Mouse (Mus musculus): ENCODE measurements around the gene Olfr403. TPM values are rescaled to one million over a fixed set of nuclear protein-coding genes. Genes with fewer than 3 reads are reported as not detected.
"Not testable (repeated sequence)": the region's sequence is repeated elsewhere in the genome, so short reads cannot be mapped to it uniquely, and the experiment has no call there.

Olfr403 gene
- not detected in 2 replicates for polyA plus RNA-seq (2014; fragmentation: Nextera tagmentation; extraction: Ambion mirVana)

GRCm38 (mm10) chr11:74185949-74186348 is at the start of gene Olfr403:
Gene Olfr403 (plus strand): TSS chr11:74186249.
- Histone ChIP-seq H3K36me3 (ENCODE audit: control insufficient read depth, insufficient read depth, low read length) (no peaks in the 10 kb centered on the region), H3K4me3 (ENCODE audit: low read depth, low read length) (no peak within 1 kb of the TSS), H3K4me1 (replicated peaks; ENCODE audit: control insufficient read depth, insufficient read depth, low read length) (no peaks in the 10 kb centered on the region), H3K9me3 (ENCODE audit: control insufficient read depth, low read length) (no peaks in the 10 kb centered on the region), H3K27ac (ENCODE audit: low read depth, low read length) (no peak within 1 kb of the TSS), H3K27me3 (ENCODE audit: control insufficient read depth, insufficient read depth, low read length) (no peaks in the 10 kb centered on the region), H3K4me2 (replicated peaks; ENCODE audit: low read depth, low read length) (no peak within 1 kb of the TSS), H3K9ac (ENCODE audit: low read depth, low read length) (no peak within 1 kb of the TSS)
- ATAC-seq (ENCODE audit: low FRiP score): no peak
- no peak for DNase-seq (ENCODE audit: low spot score)

GRCm38 (mm10) chr11:74140001-74140400 is 46.0 kb upstream of the Olfr403 start:
- not testable (repeated sequence) for H3K4me3 ChIP-seq (ENCODE audit: low read depth, low read length); H3K4me1 ChIP-seq (replicated peaks; ENCODE audit: control insufficient read depth, insufficient read depth, low read length); H3K9ac ChIP-seq (ENCODE audit: low read depth, low read length); H3K27me3 ChIP-seq (ENCODE audit: control insufficient read depth, insufficient read depth, low read length); H3K4me2 ChIP-seq (replicated peaks; ENCODE audit: low read depth, low read length); H3K9me3 ChIP-seq (ENCODE audit: control insufficient read depth, low read length); H3K36me3 ChIP-seq (ENCODE audit: control insufficient read depth, insufficient read depth, low read length); ATAC-seq (ENCODE audit: low FRiP score); DNase-seq (ENCODE audit: low spot score); H3K27ac ChIP-seq (ENCODE audit: low read depth, low read length)
- 33% methylated on average over 1 of the region's 1 CpGs for WGBS

- no peaks in the 10 kb centered on the region for H3K36me3 ChIP-seq (ENCODE audit: control insufficient read depth, insufficient read depth, low read length)
- no peak overlapping the region for H3K4me2 ChIP-seq (replicated peaks; ENCODE audit: low read depth, low read length)
- peaks cover 6% of the 10 kb centered on the region; the same call in 1 of the 2 replicates for H3K9me3 ChIP-seq (ENCODE audit: control insufficient read depth, low read length)
- H3K9ac ChIP-seq (ENCODE audit: low read depth, low read length): no peak overlapping the region
- ATAC-seq (ENCODE audit: low FRiP score): no peak
- no peaks in the 10 kb centered on the region for H3K27me3 ChIP-seq (ENCODE audit: control insufficient read depth, insufficient read depth, low read length)
- DNase-seq (ENCODE audit: low spot score): no peak
- H3K4me3 ChIP-seq (ENCODE audit: low read depth, low read length): no peak overlapping the region
- no peak overlapping the region for H3K27ac ChIP-seq (ENCODE audit: low read depth, low read length)
- H3K4me1 ChIP-seq (replicated peaks; ENCODE audit: control insufficient read depth, insufficient read depth, low read length): no peaks in the 10 kb centered on the region
These were observed 40.2 kb upstream of the Olfr403 start for GRCm38 (mm10) chr11:74145866-74146265.

GRCm38 (mm10) chr11:74153229-74153628 is 32.8 kb upstream of the Olfr403 start, which contains the start of gene Olfr402:
Gene Olfr402 (plus strand): TSS chr11:74153529.
- ATAC-seq (ENCODE audit: low FRiP score) (no peak), DNase-seq (ENCODE audit: low spot score) (no peak)
- Histone ChIP-seq H3K9me3 (ENCODE audit: control insufficient read depth, low read length) (no peaks in the 10 kb centered on the region), H3K4me3 (ENCODE audit: low read depth, low read length) (no peak within 1 kb of the TSS), H3K4me2 (replicated peaks; ENCODE audit: low read depth, low read length) (no peak within 1 kb of the TSS), H3K9ac (ENCODE audit: low read depth, low read length) (no peak within 1 kb of the TSS), H3K27me3 (ENCODE audit: control insufficient read depth, insufficient read depth, low read length) (no peaks in the 10 kb centered on the region), H3K36me3 (ENCODE audit: control insufficient read depth, insufficient read depth, low read length) (no peaks in the 10 kb centered on the region), H3K4me1 (replicated peaks; ENCODE audit: control insufficient read depth, insufficient read depth, low read length) (no peaks in the 10 kb centered on the region), H3K27ac (ENCODE audit: low read depth, low read length) (no peak within 1 kb of the TSS)
- WGBS: 60% methylated on average over 3 of the region's 3 CpGs

GRCm38 (mm10) chr11:74168771-74169170 is 17.3 kb upstream of the Olfr403 start:
- no peak for ATAC-seq (ENCODE audit: low FRiP score)
- no peak overlapping the region for H3K4me2 ChIP-seq (replicated peaks; ENCODE audit: low read depth, low read length)
- H3K36me3 ChIP-seq (ENCODE audit: control insufficient read depth, insufficient read depth, low read length): no peaks in the 10 kb centered on the region
- no peak overlapping the region for H3K27ac ChIP-seq (ENCODE audit: low read depth, low read length)
- H3K27me3 ChIP-seq (ENCODE audit: control insufficient read depth, insufficient read depth, low read length): no peaks in the 10 kb centered on the region
- no peak overlapping the region for H3K4me3 ChIP-seq (ENCODE audit: low read depth, low read length)
- peaks cover 3% of the 10 kb centered on the region; the same call in 1 of the 2 replicates for H3K9me3 ChIP-seq (ENCODE audit: control insufficient read depth, low read length)
- H3K9ac ChIP-seq (ENCODE audit: low read depth, low read length): no peak overlapping the region
- no peak for DNase-seq (ENCODE audit: low spot score)
- H3K4me1 ChIP-seq (replicated peaks; ENCODE audit: control insufficient read depth, insufficient read depth, low read length): no peaks in the 10 kb centered on the region

- H3K9ac ChIP-seq (ENCODE audit: low read depth, low read length): no peak overlapping the region
- no peaks in the 10 kb centered on the region for H3K4me1 ChIP-seq (replicated peaks; ENCODE audit: control insufficient read depth, insufficient read depth, low read length)
- H3K9me3 ChIP-seq (ENCODE audit: control insufficient read depth, low read length): no peaks in the 10 kb centered on the region
- no peaks in the 10 kb centered on the region for H3K36me3 ChIP-seq (ENCODE audit: control insufficient read depth, insufficient read depth, low read length)
- no peak overlapping the region for H3K4me2 ChIP-seq (replicated peaks; ENCODE audit: low read depth, low read length)
- no peak overlapping the region for H3K4me3 ChIP-seq (ENCODE audit: low read depth, low read length)
- no peak overlapping the region for H3K27ac ChIP-seq (ENCODE audit: low read depth, low read length)
- DNase-seq (ENCODE audit: low spot score) (no peak), ATAC-seq (ENCODE audit: low FRiP score) (no peak)
- no peaks in the 10 kb centered on the region for H3K27me3 ChIP-seq (ENCODE audit: control insufficient read depth, insufficient read depth, low read length)
- WGBS: 79% methylated on average over 4 of the region's 4 CpGs
These were observed 2.9 kb upstream of the Olfr403 start for GRCm38 (mm10) chr11:74183168-74183567.

- Histone ChIP-seq H3K27me3 (ENCODE audit: control insufficient read depth, insufficient read depth, low read length) (no peaks in the 10 kb centered on the region), H3K9ac (ENCODE audit: low read depth, low read length) (no peak overlapping the region), H3K4me3 (ENCODE audit: low read depth, low read length) (no peak overlapping the region), H3K36me3 (ENCODE audit: control insufficient read depth, insufficient read depth, low read length) (no peaks in the 10 kb centered on the region), H3K9me3 (ENCODE audit: control insufficient read depth, low read length) (no peaks in the 10 kb centered on the region), H3K4me2 (replicated peaks; ENCODE audit: low read depth, low read length) (no peak overlapping the region), H3K27ac (ENCODE audit: low read depth, low read length) (no peak overlapping the region), H3K4me1 (replicated peaks; ENCODE audit: control insufficient read depth, insufficient read depth, low read length) (no peaks in the 10 kb centered on the region)
- no peak for ATAC-seq (ENCODE audit: low FRiP score)
- no peak for DNase-seq (ENCODE audit: low spot score)
- 85% methylated on average over 4 of the region's 4 CpGs for WGBS
These were observed 2.3 kb upstream of the Olfr403 start for GRCm38 (mm10) chr11:74183745-74184144.

- Histone ChIP-seq H3K9me3 (ENCODE audit: control insufficient read depth, low read length) (peaks cover 4% of the 10 kb centered on the region; the same call in 1 of the 2 replicates), H3K4me2 (replicated peaks; ENCODE audit: low read depth, low read length) (no peak within 1 kb of the TSS), H3K36me3 (ENCODE audit: control insufficient read depth, insufficient read depth, low read length) (no peaks in the 10 kb centered on the region), H3K27me3 (ENCODE audit: control insufficient read depth, insufficient read depth, low read length) (no peaks in the 10 kb centered on the region), H3K4me1 (replicated peaks; ENCODE audit: control insufficient read depth, insufficient read depth, low read length) (no peaks in the 10 kb centered on the region), H3K27ac (ENCODE audit: low read depth, low read length) (no peak within 1 kb of the TSS), H3K9ac (ENCODE audit: low read depth, low read length) (no peak within 1 kb of the TSS), H3K4me3 (ENCODE audit: low read depth, low read length) (no peak within 1 kb of the TSS)
- ATAC-seq (ENCODE audit: low FRiP score) (no peak), DNase-seq (ENCODE audit: low spot score) (no peak)
- 79% methylated on average over 1 of the region's 1 CpGs for WGBS
These were observed 25.2 kb downstream of the Olfr403 start, which contains the start of gene Olfr43 for GRCm38 (mm10) chr11:74211279-74211678. Gene Olfr43 (minus strand): TSS chr11:74211379.

GRCm38 (mm10) chr11:74241201-74241600 is 55.2 kb downstream of the Olfr403 start:
- no peak overlapping the region for H3K4me2 ChIP-seq (replicated peaks; ENCODE audit: low read depth, low read length)
- no peak overlapping the region for H3K9ac ChIP-seq (ENCODE audit: low read depth, low read length)
- WGBS: 85% methylated on average over 3 of the region's 3 CpGs
- no peak overlapping the region for H3K27ac ChIP-seq (ENCODE audit: low read depth, low read length)
- H3K36me3 ChIP-seq (ENCODE audit: control insufficient read depth, insufficient read depth, low read length): no peaks in the 10 kb centered on the region
- no peaks in the 10 kb centered on the region for H3K27me3 ChIP-seq (ENCODE audit: control insufficient read depth, insufficient read depth, low read length)
- H3K9me3 ChIP-seq (ENCODE audit: control insufficient read depth, low read length): no peaks in the 10 kb centered on the region
- H3K4me1 ChIP-seq (replicated peaks; ENCODE audit: control insufficient read depth, insufficient read depth, low read length): no peaks in the 10 kb centered on the region
- no peak overlapping the region for H3K4me3 ChIP-seq (ENCODE audit: low read depth, low read length)
- ATAC-seq (ENCODE audit: low FRiP score): no peak
- no peak for DNase-seq (ENCODE audit: low spot score)
